Mouse (Mus musculus) small intestine, adult 2 months (tissue): Measurements from ENCODE around the gene Flywch2. TPM values are rescaled to one million over a fixed set of nuclear protein-coding genes. Genes with fewer than 3 reads are reported as not detected.
"Not testable (repeated sequence)": the region's sequence is repeated elsewhere in the genome, so short reads cannot be mapped to it uniquely, and the experiment has no call there.

Source experiments
- H3K27ac ChIP-seq: fragments of 200-500 bp; 2 replicates; pipeline ENCODE4 v1.5.1; 2012; ENCODE audit warnings: low read depth, low read length, control low read depth, inconsistent platforms; ENCODE audit not compliant: insufficient read depth
- H3K27me3 ChIP-seq: fragments of 200-500 bp; 2 replicates; pipeline ENCODE4 v1.6.1; 2012; ENCODE audit warnings: mild to moderate bottlenecking, moderate library complexity, low read length, inconsistent platforms; ENCODE audit not compliant: control insufficient read depth, insufficient read depth
- H3K36me3 ChIP-seq: fragments of 200-500 bp; 2 replicates; pipeline ENCODE4 v1.6.1; 2012; ENCODE audit warnings: mild to moderate bottlenecking, low read length, control low read depth, inconsistent platforms; ENCODE audit not compliant: control insufficient read depth, insufficient read depth
- H3K4me1 ChIP-seq: fragments of 200-500 bp; 2 replicates; pipeline ENCODE4 v1.6.1; 2012; ENCODE audit warnings: low read length, inconsistent platforms, mixed read lengths; ENCODE audit not compliant: control insufficient read depth, insufficient read depth, insufficient read length
- H3K4me3 ChIP-seq: fragments of 200-500 bp; 2 replicates; pipeline ENCODE4 v1.5.1; 2012; ENCODE audit warnings: low read depth, mild to moderate bottlenecking, control low read depth, inconsistent platforms, low read length, moderate library complexity
- CTCF ChIP-seq: fragments of 200-500 bp; IDR thresholded peaks from 2 replicates; pipeline ENCODE4 v1.5.1; 2012; ENCODE audit warnings: low read depth, mild to moderate bottlenecking, control low read depth, inconsistent platforms, low read length, moderate library complexity, mixed read lengths; ENCODE audit not compliant: insufficient replicate concordance, insufficient read length; ENCODE audit errors: extremely low read depth
- POLR2A ChIP-seq: fragments of 200-500 bp; IDR thresholded peaks from 2 replicates; pipeline ENCODE4 v1.6.1; 2012; ENCODE audit warnings: low read depth, mild to moderate bottlenecking, control low read depth, inconsistent platforms, low read length, moderate library complexity
- WGBS: fragments of 180-500 bp; shearing (Covaris S2); methylation state at CpG from one replicate; pipeline ENCODE4 v1.1.7; 2018; 5-methylcytosine and 5-hydroxymethylcytosine counted together
- polyA plus RNA-seq: library from polyadenylated mRNA; depleted of rRNA; stranded (reverse); fragments of >200 nt; gene quantifications from 2 replicates; pipeline ENCODE4 v1.2.3, GENCODE M21; 2012

Gene Flywch2
- polyA plus RNA-seq, 1 experiment: 6.6 TPM

DNA sequence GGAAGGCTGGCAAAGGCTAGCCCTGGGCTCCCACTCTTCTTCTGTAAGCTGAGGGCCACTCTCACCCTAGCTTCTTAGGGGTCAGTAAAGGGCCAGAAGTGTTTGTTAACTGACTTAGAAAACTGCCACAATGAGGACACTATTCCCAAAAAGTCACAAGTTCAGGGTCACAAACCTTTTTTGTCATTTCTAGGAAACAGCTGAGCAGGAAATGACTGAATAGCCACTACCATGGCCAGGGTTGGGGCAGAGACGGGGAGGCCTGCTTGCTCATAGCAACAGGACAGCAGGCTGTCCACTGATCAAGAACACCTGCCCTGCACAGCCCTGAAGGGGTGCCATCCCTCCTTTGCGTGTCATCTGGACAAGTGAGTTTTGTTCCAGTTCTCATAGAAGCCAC, 8.7 kb downstream of the Flywch2 start:
- no peaks in the 10 kb centered on the region for H3K36me3 ChIP-seq
- TF ChIP-seq CTCF: no peak
- no peak for TF ChIP-seq POLR2A
- 78% methylated on average over 2 of the region's 2 CpGs for WGBS
- no peak overlapping the region for H3K27ac ChIP-seq
- no peaks in the 10 kb centered on the region; the same call in 1 of the 2 replicates for H3K4me1 ChIP-seq
- H3K27me3 ChIP-seq: no peaks in the 10 kb centered on the region
- no peak overlapping the region for H3K4me3 ChIP-seq

DNA sequence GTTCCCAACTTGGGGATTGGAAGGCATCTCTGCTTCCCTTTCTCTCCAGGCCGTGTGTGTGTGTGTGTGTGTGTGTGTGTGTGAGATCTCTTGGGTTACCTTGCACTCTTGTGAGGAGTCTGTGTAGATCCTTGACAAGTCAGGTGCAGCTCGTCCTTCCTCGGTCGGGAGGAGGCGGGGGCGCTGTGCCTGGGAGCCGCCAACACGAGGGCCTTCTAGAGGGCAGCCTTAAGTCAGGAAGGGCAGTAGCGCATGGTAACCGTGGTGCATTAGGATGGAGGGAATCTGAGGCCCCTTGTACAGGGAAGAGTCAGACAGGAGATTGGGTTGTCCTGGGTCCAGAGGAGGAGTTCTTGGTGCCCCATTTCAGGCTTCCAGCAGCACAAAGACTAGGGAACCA, 9.7 kb downstream of the Flywch2 start:
- H3K27ac ChIP-seq: no peak overlapping the region
- H3K36me3 ChIP-seq: no peaks in the 10 kb centered on the region
- no peak for TF ChIP-seq CTCF
- TF ChIP-seq POLR2A: no peak
- no peak overlapping the region for H3K4me3 ChIP-seq
- no peaks in the 10 kb centered on the region for H3K27me3 ChIP-seq
- 84% methylated on average over 10 of the region's 10 CpGs for WGBS
- no peaks in the 10 kb centered on the region; the same call in none of the 2 replicates for H3K4me1 ChIP-seq

DNA sequence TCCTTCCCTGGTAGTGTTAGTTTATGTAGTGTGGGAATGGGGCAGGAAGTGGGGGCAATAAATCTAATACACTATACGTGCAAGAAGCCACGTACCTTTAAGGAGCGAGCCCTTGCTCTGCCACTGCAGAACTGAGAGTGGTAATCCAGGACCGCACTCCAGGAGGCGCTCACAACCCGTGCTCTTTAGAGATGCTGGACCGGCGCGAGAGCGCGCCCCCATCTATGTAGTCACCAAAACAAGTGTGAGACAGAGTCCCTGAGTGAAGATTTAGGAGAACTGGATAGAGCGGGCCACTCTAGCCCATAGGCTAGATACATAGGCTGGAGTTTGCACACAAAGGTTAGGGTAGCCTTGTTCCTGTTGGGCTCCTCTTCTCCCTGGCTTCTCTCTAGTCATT, 11.8 kb downstream of the Flywch2 start:
- no peak overlapping the region for H3K4me3 ChIP-seq
- TF ChIP-seq CTCF (peak; percentile 80), POLR2A (no peak)
- no peaks in the 10 kb centered on the region for H3K27me3 ChIP-seq
- WGBS: 2% methylated on average over 12 of the region's 12 CpGs
- peaks cover 6% of the 10 kb centered on the region for H3K4me1 ChIP-seq
- H3K36me3 ChIP-seq: no peaks in the 10 kb centered on the region
- H3K27ac ChIP-seq: no peak overlapping the region

DNA sequence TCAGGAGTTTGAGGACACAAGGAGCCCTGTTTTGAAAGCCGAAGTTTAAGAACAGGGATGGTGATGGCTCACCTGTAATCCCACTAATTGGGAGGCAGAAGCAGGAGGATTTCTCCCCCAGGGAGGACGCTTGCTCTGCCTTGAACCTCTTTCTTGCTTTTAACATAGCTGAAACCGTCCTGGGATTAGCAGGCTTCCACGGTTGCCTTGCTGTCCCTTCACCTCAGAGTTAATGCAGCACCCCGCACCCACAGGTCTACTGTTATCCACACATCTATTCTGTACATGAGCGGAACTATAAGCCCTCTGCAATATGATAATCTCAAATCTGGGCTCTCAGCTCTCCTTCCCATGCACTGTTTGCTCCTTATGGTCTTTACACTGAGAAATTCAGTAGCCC, 12.2 kb downstream of the Flywch2 start:
- H3K4me3 ChIP-seq: no peak overlapping the region
- WGBS: 72% methylated on average over 6 of the region's 6 CpGs
- no peak for TF ChIP-seq CTCF
- TF ChIP-seq POLR2A: no peak

DNA sequence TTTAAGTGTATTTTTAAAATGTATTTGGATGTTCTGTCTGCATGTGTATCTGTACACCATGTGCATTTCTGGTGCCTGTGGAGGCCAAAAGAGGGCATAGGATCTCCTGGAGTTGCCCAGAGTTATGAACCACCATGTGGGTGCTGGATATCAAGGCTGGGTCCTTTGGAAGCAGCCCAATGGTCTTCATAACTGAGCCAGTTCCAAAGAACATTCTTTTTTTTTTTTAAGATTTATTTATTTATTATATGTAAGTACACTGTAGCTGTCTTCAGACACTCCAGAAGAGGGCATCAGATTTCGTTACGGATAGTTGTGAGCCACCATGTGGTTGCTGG, 13.7 kb downstream of the Flywch2 start:
- not testable (repeated sequence) for H3K27me3 ChIP-seq, H3K36me3 ChIP-seq, H3K4me3 ChIP-seq, H3K4me1 ChIP-seq, H3K27ac ChIP-seq
- 52% methylated on average over 2 of the region's 2 CpGs for WGBS

More for the DNA sequence above, 12.2 kb downstream of the Flywch2 start:
- no peak overlapping the region for H3K27ac ChIP-seq
- H3K27me3 ChIP-seq: no peaks in the 10 kb centered on the region
- peaks cover 6% of the 10 kb centered on the region for H3K4me1 ChIP-seq
- H3K36me3 ChIP-seq: no peaks in the 10 kb centered on the region

DNA sequence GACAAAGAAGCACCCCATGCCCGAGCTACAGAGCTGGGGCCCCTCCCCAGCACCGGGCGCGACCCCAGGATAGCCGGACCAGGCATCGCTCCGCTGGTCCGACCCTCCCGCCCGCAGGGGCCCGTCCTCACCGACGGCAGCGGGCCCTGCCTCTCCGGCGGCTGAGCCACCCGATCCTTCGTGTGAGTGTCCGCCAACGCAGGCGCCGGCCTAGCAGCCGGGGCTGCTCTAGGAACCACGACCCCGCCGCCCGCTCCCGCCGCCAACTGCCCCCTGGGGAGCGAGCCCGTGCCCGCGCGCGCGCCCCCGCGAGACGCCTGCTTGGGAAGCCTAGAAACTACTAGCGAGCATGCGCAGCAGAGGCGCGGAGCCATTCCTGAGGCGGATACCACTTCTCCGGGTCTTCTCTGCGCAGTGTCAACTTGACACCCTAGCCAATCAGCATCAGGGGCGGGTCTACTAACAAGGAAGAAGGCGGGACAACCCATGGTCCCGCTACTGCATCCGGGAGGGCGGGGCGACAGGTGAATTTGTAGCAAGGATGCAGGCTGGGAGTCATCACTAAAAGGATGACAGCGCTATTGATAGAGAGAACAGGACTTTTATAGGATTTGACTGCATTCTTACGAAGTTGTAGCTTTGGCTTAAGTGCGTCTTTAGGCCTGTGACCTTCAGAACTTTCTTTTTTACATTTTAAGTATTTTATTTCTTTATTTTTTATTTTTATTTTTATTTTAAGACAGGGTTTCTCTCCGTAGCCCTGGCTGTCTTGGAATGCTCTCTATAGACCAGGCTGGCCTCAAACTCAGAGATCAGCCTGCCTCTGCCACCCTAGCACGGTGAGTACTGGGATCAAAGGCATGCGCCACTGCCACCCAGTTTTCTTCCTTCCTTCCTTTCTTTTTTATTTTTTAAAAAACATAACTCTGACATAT, 14.3 kb downstream of the Flywch2 start, which contains the start of gene Flywch1:
Gene Flywch1, minus strand, starts transcription at position 319 of the 935 bp plus-strand sequence.
- H3K27ac ChIP-seq: 0 out of 2 replicates have a peak within 1 kb of the TSS, but pooled peaks have one; percentile 4
- 3% methylated on average over 58 of the region's 58 CpGs for WGBS
- no peaks in the 10 kb centered on the region for H3K36me3 ChIP-seq

DNA sequence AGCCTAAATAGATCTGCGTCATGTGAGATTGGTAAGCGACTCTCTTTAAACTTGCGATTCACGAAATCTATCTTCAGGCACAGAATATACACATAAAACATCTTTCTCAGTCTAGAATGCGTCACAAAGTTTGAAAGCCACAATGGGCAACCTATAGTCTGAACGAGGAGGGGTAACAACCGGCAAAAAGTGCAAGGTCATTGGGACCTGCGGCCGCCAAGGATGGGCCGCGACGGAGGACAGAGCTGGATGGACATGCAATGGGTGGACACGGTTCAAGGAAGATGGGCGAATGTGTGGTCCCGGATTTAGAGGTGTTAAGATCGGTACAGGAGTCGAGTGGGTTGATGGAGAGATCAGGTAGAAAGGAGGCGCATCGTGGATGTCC, 15.0 kb downstream of the Flywch2 start:
- Histone ChIP-seq H3K36me3 (no peaks in the 10 kb centered on the region), H3K4me1 (peaks cover 6% of the 10 kb centered on the region), H3K27me3 (no peaks in the 10 kb centered on the region), H3K27ac (0 out of 2 replicates have a peak overlapping the region, but pooled peaks have one; percentile 4), H3K4me3 (peak overlapping the region; percentile 90)
- 1% methylated on average over 19 of the region's 19 CpGs for WGBS
- TF ChIP-seq CTCF (no peak), POLR2A (no peak)

More for the DNA sequence above, 14.3 kb downstream of the Flywch2 start, which contains the start of gene Flywch1:
- Histone ChIP-seq H3K27me3 (no peaks in the 10 kb centered on the region), H3K4me3 (peak within 1 kb of the TSS; percentile 90), H3K4me1 (peaks cover 6% of the 10 kb centered on the region)
- no peak; the same call in none of the 2 replicates for TF ChIP-seq POLR2A
- no peak for TF ChIP-seq CTCF
